Mouse (Mus musculus) neural tube, embryonic 14.5 days (tissue): ENCODE results near the gene Apc2. TPM values are rescaled to one million over a fixed set of nuclear protein-coding genes. Genes with fewer than 3 reads are reported as not detected.

Source experiments
- ATAC-seq: fragments of 200-750 bp; cut with Nextera tagmentation; 2 replicates; pipeline ENCODE4 v1.8.0; 2017; ENCODE audit warnings: low read depth, mild to moderate bottlenecking, moderate TSS enrichment, moderate library complexity
- H3K27ac ChIP-seq: fragments of 300-500 bp; sonication (generic); 2 replicates; pipeline ENCODE4 v1.5.1; 2014; ENCODE audit warnings: low read depth, mild to moderate bottlenecking, control low read depth, low read length, moderate library complexity, mixed read lengths
- H3K27me3 ChIP-seq: fragments of 300-500 bp; sonication (generic); 2 replicates; pipeline ENCODE4 v1.6.1; 2014; ENCODE audit warnings: low read length; ENCODE audit not compliant: control insufficient read depth, insufficient read depth
- H3K36me3 ChIP-seq: fragments of 300-500 bp; sonication (generic); 2 replicates; pipeline ENCODE4 v1.6.1; 2014; ENCODE audit warnings: low read length, mixed read lengths; ENCODE audit not compliant: control insufficient read depth, insufficient read depth
- H3K4me1 ChIP-seq: fragments of 300-500 bp; sonication (generic); 2 replicates; pipeline ENCODE4 v1.6.1; 2014; ENCODE audit warnings: low read length; ENCODE audit not compliant: control insufficient read depth, insufficient read depth
- H3K4me2 ChIP-seq: fragments of 300-500 bp; sonication (generic); 2 replicates; pipeline ENCODE4 v1.6.1; 2014; ENCODE audit warnings: mild to moderate bottlenecking, low read depth, low read length, control low read depth
- H3K4me3 ChIP-seq: fragments of 300-500 bp; sonication (generic); 2 replicates; pipeline ENCODE4 v1.5.1; 2014; ENCODE audit warnings: low read depth, low read length, control low read depth, mixed read lengths
- H3K9ac ChIP-seq: fragments of 300-500 bp; sonication (generic); replicated peaks from 2 replicates; pipeline ENCODE4 v1.6.1; 2014; ENCODE audit warnings: low read depth, mild to moderate bottlenecking, control low read depth, low read length, mixed read lengths
- H3K9me3 ChIP-seq: fragments of 300-500 bp; sonication (generic); 2 replicates; pipeline ENCODE4 v1.6.1; 2016; ENCODE audit warnings: low read length; ENCODE audit not compliant: control insufficient read depth
- WGBS: fragments of 180-500 bp; shearing (Covaris S2); extraction: QIAGEN DNeasy Blood & Tissue Kit; methylation state at CpG from one replicate; pipeline ENCODE4 v1.1.7; 2014; 5-methylcytosine and 5-hydroxymethylcytosine counted together
- polyA plus RNA-seq: library from polyadenylated mRNA; unstranded; fragments of >200 nt; fragmentation: Nextera tagmentation; extraction: Ambion mirVana; gene quantifications from 2 replicates; pipeline ENCODE4 v1.2.1, GENCODE M21; 2014

Gene Apc2
- polyA plus RNA-seq, 1 experiment from 2014 or later, result 231 TPM

DNA sequence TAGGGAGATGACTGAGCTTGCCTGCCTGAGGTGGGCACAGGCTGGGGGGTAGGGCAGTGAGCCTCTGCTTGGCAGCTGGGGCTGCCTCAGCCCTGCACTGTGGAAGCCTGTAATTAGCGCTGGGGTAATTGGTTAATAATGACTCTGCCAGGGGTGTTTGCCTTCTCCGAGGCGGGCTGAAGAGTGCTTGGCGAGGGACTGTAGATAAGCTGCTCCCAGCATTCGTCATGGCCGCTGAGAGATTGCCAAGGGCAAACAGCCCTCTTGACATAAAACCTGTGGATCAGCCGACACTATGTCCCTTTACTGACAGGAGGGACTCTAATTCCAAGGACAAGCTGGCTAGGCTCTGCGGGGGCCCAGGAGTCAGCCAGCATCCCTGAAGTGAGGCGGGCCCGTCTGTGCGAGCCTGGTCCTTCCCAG is 20.6 kb downstream of the Apc2 start:
- Histone ChIP-seq H3K36me3 (peaks cover 69% of the 10 kb centered on the region), H3K4me3 (no peak overlapping the region), H3K9ac (no peak overlapping the region), H3K27me3 (no peaks in the 10 kb centered on the region), H3K27ac (no peak overlapping the region), H3K4me2 (no peak overlapping the region), H3K9me3 (no peaks in the 10 kb centered on the region), H3K4me1 (peaks cover 12% of the 10 kb centered on the region)
- WGBS, result 17% methylated on average over 11 of the region's 11 CpGs
- ATAC-seq, result 0 out of 2 replicates have a peak, but pooled peaks have one; percentile 6

DNA sequence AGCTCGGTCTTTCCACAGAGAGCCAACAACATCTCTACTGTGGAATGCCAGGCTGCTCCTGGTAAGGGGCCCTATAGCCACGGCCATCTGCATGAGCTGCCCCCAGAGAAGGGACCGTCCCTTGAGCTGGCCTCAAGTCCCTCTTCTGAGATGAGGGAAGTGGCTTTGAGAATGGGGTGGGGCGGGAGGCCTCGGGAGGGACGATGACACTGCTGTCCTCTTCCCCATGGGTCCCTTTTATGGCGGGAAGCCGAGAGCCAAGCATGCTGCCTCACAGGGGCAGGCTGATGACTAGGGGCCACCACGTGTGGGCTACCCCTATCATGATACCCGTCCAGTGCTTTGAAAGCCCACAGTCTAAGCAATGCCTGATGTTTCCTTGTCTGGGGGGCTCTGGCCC is 21.2 kb downstream of the Apc2 start:
- H3K27me3 ChIP-seq, result no peaks in the 10 kb centered on the region
- no peaks in the 10 kb centered on the region for H3K9me3 ChIP-seq
- no peak for ATAC-seq
- H3K4me3 ChIP-seq, result no peak overlapping the region
- peaks cover 12% of the 10 kb centered on the region for H3K4me1 ChIP-seq
- WGBS, result 40% methylated on average over 10 of the region's 10 CpGs
- H3K36me3 ChIP-seq, result peaks cover 63% of the 10 kb centered on the region
- H3K27ac ChIP-seq, result no peak overlapping the region
- no peak overlapping the region for H3K9ac ChIP-seq
- H3K4me2 ChIP-seq, result no peak overlapping the region

DNA sequence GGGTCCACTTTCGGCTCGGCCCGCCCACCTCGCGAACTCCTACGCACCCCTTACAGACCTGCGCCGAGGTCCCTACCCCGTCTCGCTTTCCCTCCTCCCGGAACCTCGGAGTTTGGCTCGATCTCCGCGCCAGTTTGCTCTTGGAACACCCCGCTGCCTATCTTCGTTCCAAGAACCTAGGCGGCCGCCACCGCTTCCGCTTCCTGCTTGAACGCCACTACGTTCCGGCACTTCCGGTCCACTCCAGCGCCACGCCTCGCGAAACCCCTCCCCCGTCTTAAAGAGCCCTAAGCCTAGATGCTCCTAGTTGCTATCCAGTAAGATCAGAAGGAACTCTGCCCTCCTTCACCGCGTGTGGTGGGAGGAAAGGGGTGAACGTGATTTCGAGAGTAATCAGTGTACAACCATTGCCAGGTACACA is 24.6 kb downstream of the Apc2 start, which contains the start of gene 2310011J03Rik:
2310011J03Rik (minus strand) TSS at position 198 of the 421 bp plus-strand sequence.
- H3K9me3 ChIP-seq, result no peaks in the 10 kb centered on the region
- peaks cover 21% of the 10 kb centered on the region for H3K4me1 ChIP-seq
- under 1% methylated on average over 34 of the region's 34 CpGs for WGBS
- H3K36me3 ChIP-seq, result peaks cover 29% of the 10 kb centered on the region
- H3K4me2 ChIP-seq, result peak within 1 kb of the TSS; percentile 98
- peak within 1 kb of the TSS; percentile 66 for H3K9ac ChIP-seq
- no peaks in the 10 kb centered on the region for H3K27me3 ChIP-seq
- peak; percentile 70; the same call in 1 of the 2 replicates for ATAC-seq
- peak within 1 kb of the TSS; percentile 16; the same call in 1 of the 2 replicates for H3K27ac ChIP-seq
- peak within 1 kb of the TSS; percentile 62 for H3K4me3 ChIP-seq

DNA sequence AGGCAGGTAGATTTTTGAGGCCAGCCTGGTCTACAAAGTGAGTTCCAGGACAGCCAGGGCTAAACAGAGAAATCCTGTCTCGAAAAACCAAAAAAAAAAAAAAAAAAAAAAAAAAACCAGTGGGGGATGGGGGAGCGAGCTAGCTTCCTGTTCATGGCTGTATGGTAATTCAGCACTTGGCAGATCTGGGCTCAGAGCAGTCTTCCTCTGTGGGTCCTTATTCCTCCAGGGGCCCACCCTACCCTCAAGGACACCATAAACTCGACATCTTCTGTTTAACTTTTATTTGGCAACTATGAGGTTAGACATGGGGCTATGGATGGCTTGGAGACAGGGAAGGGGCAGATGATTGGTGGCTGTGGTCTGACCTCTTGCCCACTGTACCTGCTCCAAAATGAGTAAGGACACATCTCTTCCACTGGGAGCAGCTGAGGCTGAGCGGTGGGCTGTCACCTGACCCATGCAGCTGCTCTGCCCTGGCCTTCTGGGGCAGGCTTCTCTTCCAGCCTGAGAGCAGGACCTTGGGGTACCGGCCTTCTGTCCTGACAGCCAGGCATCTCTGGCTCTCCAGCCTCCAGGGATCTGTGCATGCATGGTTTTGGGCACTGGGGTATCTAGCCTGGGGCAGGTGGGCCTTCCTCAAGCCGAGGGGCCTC is 25.4 kb downstream of the Apc2 start:
- Histone ChIP-seq H3K4me1 (peaks cover 17% of the 10 kb centered on the region), H3K4me3 (no peak overlapping the region), H3K27me3 (no peaks in the 10 kb centered on the region; the same call in 1 of the 2 replicates), H3K9ac (no peak overlapping the region), H3K27ac (no peak overlapping the region), H3K4me2 (no peak overlapping the region), H3K36me3 (peaks cover 22% of the 10 kb centered on the region), H3K9me3 (no peaks in the 10 kb centered on the region)
- ATAC-seq, result no peak
- WGBS, result 78% methylated on average over 6 of the region's 6 CpGs

DNA sequence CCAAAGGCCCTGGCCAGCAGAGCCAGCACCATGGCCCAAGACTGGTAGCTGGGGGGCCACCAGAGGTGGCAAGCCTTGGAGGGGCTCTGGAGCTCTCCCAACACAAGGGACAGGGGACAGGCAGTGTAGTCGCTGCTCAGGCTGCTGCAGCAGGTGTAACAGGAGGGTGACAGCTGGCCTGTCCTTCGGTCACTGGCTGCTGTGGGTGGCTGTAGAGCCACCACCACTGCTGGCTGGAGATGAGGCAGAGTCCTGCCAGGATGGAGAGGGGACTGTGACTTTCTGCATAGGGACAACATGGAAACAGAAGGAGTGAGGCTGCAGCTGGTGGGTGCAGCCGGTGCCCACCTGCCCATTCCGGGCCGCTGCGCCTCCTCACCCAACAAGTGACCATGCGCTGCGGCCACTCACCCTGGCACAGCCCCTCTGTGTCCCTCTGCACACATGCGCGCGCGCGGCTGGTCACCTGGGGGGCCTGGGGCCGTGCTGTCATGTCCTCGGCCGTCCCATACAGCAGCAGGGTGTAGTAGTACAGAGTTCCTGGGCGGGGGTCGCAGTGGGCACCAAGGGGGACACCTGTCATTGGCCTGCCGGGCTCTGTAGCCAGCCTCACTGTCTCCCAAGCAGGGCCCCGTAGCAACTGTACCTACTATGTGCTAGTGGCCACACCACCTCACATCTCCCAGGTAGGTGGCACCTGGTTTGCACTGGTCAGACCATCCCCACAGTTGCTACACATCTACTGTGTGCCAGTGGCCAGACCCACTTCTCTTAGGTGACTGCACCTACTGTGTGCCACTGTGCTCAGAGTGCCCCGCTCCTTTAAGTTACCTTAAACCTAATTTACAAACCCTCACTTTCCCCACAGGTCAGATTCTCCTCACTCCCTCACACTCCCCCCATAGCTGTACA is 26.1 kb downstream of the Apc2 start:
- H3K27me3 ChIP-seq, result no peaks in the 10 kb centered on the region; the same call in 1 of the 2 replicates
- H3K4me1 ChIP-seq, result peaks cover 15% of the 10 kb centered on the region
- H3K9ac ChIP-seq, result no peak overlapping the region
- ATAC-seq, result no peak; the same call in 1 of the 2 replicates
- 90% methylated on average over 21 of the region's 21 CpGs for WGBS
- no peak overlapping the region; the same call in 1 of the 2 replicates for H3K4me3 ChIP-seq
- H3K27ac ChIP-seq, result no peak overlapping the region
- peaks cover 14% of the 10 kb centered on the region for H3K36me3 ChIP-seq
- no peaks in the 10 kb centered on the region for H3K9me3 ChIP-seq
- peak overlapping the region; percentile 83; the same call in 1 of the 2 replicates for H3K4me2 ChIP-seq

DNA sequence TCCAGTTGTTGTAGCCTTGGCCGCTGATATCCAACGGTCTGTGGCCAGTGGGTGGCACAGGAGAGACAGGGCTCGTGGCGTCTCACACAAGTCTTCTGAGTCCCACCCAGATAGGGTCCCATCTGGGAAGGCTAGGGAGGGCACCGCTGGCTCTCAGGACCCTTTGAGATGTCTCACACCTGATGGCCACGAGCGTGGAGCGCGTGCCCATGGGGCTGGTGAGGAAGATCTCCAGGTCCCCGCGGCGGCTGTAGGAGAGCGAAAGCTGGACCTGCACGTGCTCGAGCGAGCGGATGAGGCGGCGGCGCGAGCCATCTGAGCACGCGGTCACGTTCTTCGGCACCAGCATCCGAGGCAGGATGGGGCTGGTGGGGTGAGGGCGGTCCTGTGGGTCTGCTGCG is 27.0 kb downstream of the Apc2 start:
- H3K9ac ChIP-seq, result peak overlapping the region; percentile 59
- H3K27me3 ChIP-seq, result no peaks in the 10 kb centered on the region; the same call in 1 of the 2 replicates
- WGBS, result 4% methylated on average over 28 of the region's 28 CpGs
- H3K36me3 ChIP-seq, result peaks cover 5% of the 10 kb centered on the region; the same call in 1 of the 2 replicates
- H3K9me3 ChIP-seq, result no peaks in the 10 kb centered on the region
- no peak overlapping the region for H3K27ac ChIP-seq
- 0 out of 2 replicates have a peak, but pooled peaks have one; percentile 2 for ATAC-seq
- peak overlapping the region; percentile 37 for H3K4me3 ChIP-seq
- peaks cover 15% of the 10 kb centered on the region for H3K4me1 ChIP-seq
- peak overlapping the region; percentile 83 for H3K4me2 ChIP-seq

DNA sequence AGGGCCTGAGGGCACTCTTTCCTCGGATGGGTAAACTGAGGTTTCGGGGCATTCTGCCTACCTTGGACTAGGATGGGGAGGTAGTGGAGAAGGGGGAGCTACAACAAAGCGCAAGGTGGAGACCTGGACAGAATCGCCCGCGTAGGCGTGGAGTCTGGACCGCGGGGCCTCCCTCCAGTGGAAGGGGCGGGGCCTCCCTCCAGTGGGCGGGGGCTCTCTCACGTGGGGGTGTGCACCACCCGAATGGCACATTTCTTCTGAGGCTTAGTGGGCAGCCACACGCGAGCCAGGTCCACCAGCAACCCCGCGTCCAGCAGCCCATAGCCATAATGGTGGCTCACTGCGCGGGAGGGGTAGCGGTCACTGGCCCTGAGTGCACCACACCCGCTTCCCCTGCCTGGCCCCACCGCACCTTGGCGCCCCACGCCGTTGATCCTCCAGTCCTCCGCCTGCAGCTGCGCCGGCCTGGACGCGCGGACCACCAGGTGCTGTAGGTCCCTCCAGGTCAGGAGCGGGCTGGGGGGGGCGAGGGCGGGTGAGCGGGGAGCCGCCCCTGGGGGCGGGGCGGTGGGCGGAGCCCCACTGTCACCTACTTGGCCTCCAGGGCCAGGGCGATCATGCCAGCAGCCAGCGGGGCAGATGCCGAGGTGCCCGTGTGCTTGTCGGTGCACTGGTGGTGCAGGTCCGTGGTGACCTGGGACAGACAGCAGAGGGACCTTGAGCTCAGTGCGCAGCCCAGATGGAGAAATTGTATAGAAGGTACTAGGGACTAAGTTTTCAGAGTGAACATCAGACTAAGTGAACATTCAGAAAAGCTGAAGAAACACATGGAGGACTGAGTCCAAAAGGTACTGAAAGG is 27.7 kb downstream of the Apc2 start:
- Histone ChIP-seq H3K27me3 (no peaks in the 10 kb centered on the region; the same call in 1 of the 2 replicates), H3K4me2 (peak overlapping the region; percentile 83), H3K9ac (peak overlapping the region; percentile 59), H3K27ac (no peak overlapping the region), H3K4me1 (peaks cover 15% of the 10 kb centered on the region), H3K36me3 (0 out of 2 replicates have a peak, but pooled peaks cover 1% of the 10 kb centered on the region), H3K4me3 (peak overlapping the region; percentile 37), H3K9me3 (no peaks in the 10 kb centered on the region)
- 1% methylated on average over 33 of the region's 46 CpGs for WGBS
- ATAC-seq, result peak; percentile 19; the same call in 1 of the 2 replicates
